Mouse (Mus musculus) neutrophil, adult 5-6 weeks (primary cell): ENCODE data around the gene Muc5ac. TPM values are rescaled to one million over a fixed set of nuclear protein-coding genes. Genes with fewer than 3 reads are reported as not detected.

Experiments
- ATAC-seq: fragments of 151-379, 151-347 bp; 2 replicates; pipeline ENCODE4 v1.8.0; 2017; ENCODE audit warnings: mild to moderate bottlenecking, moderate TSS enrichment; ENCODE audit not compliant: insufficient number of reproducible peaks, poor library complexity, low FRiP score, severe bottlenecking; ENCODE audit errors: extremely low read depth
- total RNA-seq: library from RNA; stranded (forward); fragments of 200-1000 nt; gene quantifications from 2 replicates; pipeline ENCODE4 v1.2.3, GENCODE M21; 2017

Gene Muc5ac
- total RNA-seq, 1 experiment from 2014 or later = not detected

GRCm38 (mm10) chr7:141822582-141823261, 34.0 kb downstream of the Muc5ac start:
- ATAC-seq = no peak

DNA sequence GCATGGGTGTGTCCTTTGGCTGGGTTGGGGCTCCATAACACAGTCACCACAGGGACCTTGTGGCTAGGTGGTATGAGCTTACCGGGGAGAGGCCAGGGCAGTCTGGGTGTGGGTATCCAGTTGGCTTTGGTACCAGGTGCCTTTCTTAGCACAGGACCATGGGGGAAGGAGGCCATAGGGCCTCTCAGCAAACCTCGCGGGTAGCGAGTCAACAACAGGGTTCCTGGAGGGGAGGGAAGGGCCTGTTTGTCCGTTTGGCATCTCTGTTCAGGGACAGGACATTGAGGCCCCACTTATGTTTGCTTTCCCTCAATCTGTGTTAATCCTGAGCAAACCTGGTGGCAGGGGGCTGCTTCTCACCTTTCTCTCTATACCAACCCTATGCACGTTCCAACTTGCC, 34.9 kb downstream of the Muc5ac start:
- ATAC-seq = no peak

DNA sequence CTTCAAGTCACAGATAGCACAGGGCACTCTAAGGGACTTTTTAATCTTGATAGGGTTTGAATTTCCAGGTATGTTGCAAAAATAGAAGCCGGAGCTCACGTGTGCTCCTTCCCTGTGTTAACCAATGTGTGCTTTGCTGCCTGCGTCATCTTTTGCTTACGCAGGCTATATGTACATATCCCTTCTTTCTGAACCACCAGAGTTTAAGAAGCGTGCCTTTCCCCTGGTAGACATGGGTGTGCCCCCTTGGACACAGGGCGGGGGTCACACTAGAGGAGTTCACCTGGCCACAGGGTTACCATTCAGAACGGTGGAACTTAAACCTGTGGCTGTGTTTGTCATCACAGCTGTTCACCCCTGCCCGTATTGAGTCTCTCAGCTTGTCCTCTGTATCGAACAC, 35.6 kb downstream of the Muc5ac start:
- no peak for ATAC-seq

- ATAC-seq = no peak
Measured at GRCm38 (mm10) chr7:141835941-141836340, 47.2 kb downstream of the Muc5ac start.

DNA sequence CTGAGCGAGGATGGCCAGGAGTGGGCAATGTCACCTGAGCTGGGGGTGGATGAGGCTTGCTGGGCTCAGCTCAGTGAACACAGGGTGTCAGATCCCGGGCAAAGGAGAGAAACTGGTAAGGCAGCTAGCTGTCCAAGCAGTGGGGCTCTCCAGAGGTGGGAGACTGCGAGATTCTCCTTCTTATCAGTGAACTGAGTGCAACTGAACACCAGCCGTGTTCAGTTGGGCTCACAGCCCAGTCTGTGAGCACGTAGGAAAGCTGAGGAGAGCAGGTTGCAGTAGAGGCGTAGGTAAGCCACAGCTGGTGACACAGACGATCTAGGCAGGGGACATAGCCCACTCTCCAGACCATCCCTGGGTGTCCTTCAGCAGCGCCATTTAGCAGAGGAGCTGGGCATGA, 47.7 kb downstream of the Muc5ac start:
- ATAC-seq = no peak

DNA sequence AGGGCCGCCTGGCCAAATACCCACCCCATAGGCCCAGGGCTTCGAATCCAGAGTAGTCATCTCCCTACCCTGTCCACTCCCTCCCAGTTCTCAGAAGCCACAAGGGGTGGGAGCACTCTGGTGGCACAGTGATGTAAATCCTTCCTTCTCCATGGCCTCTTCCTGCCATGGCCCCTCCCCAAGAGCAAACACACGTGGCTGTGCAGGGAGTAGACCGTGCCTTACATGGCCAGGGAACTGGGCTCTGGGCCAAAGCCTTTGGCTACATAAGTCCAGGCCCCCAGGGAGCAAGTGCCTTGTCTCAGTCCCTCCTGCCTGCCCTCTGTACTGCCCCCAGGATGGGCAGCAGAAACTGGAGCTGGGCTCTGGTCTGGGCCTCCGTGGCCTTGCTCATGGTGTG, 50.0 kb downstream of the Muc5ac start, which contains the start of gene Muc5b:
TSS of gene Muc5b (plus strand) at position 292 of the 400 bp plus-strand sequence.
- no peak for ATAC-seq

- no peak for ATAC-seq
Measured at GRCm38 (mm10) chr7:141840354-141840753, 51.6 kb downstream of the Muc5ac start.

GRCm38 (mm10) chr7:141861046-141861445, 72.3 kb downstream of the Muc5ac start:
- ATAC-seq = no peak

Other genes with a start within 250 kb of the Muc5ac start
- 9.9 and 10.4 TPM in 2 replicates for gene Chid1, start 249.1 kb upstream of the Muc5ac start, total RNA-seq
- 32.4 and 35.7 TPM in 2 replicates for gene Ap2a2, start 226.8 kb upstream of the Muc5ac start, total RNA-seq
- not detected in 2 replicates for gene Muc6, start 133.7 kb upstream of the Muc5ac start, total RNA-seq
- not detected in 2 replicates for gene Muc2, start 98.6 kb upstream of the Muc5ac start, total RNA-seq
- gene Muc5b, start 50.1 kb downstream of the Muc5ac start, total RNA-seq = not detected in 2 replicates
- gene Tollip, start 129.5 kb downstream of the Muc5ac start, total RNA-seq = 40.9 and 41.5 TPM in 2 replicates
- gene Brsk2, start 160.8 kb downstream of the Muc5ac start, total RNA-seq = 0.12 and 0.25 TPM in 2 replicates